Mouse (Mus musculus) bone marrow, adult 2 months (tissue): Measurements from ENCODE around the gene Angptl3.

Experiments used
- CTCF ChIP-seq: fragments of 200-500 bp; IDR thresholded peaks from 2 replicates; pipeline ENCODE4 v1.5.1; 2011; ENCODE audit warnings: low read length, control low read depth; ENCODE audit not compliant: control insufficient read depth, insufficient read depth
- POLR2A ChIP-seq: fragments of 200-500 bp; IDR thresholded peaks from 2 replicates; pipeline ENCODE4 v1.6.1; 2011; ENCODE audit warnings: low read depth, mild to moderate bottlenecking, control low read depth, low read length, borderline replicate concordance; ENCODE audit not compliant: control insufficient read depth

GRCm38 (mm10) chr4:99091777-99092176 is 61.0 kb downstream of the Angptl3 start:
- no peak for TF ChIP-seq CTCF
- no peak for TF ChIP-seq POLR2A
